Mouse (Mus musculus): ENCODE measurements around the gene Dis3. TPM values are rescaled to one million over a fixed set of nuclear protein-coding genes. Genes with fewer than 3 reads are reported as not detected.

Dis3 gene
- total RNA-seq (2014; rRNA removed) (19.6 and 27.7 TPM in 2 replicates), polyA plus RNA-seq (2015; fragmentation: Nextera tagmentation; extraction: Ambion mirVana) (19.7 and 23.1 TPM in 2 replicates)

- ATAC-seq (ENCODE audit: low FRiP score), result peak; percentile 100
Observed at GRCm38 (mm10) chr14:99099267-99099966, at the start of gene Dis3, which contains the start of gene Pibf1. Dis3 (minus strand) TSS chr14:99099770. Pibf1 (plus strand) TSS chr14:99099424.

GRCm38 (mm10) chr14:99146841-99147240 is 47.3 kb upstream of the Dis3 start:
- 0 out of 2 replicates have a peak, but pooled peaks cover 4% of the 10 kb centered on the region for H3K36me3 ChIP-seq (ENCODE audit: insufficient read depth, low read length)
- no peak for TF ChIP-seq CTCF (IDR thresholded peaks at IDR 0.05)
- H3K4me3 ChIP-seq (ENCODE audit: low read depth, low read length), result no peak overlapping the region
- WGBS, result 59% methylated on average over 1 of the region's 1 CpGs
- H3K9ac ChIP-seq (replicated peaks; ENCODE audit: low read length, poor library complexity, severe bottlenecking), result no peak overlapping the region
- H3K4me2 ChIP-seq (ENCODE audit: low read depth, low read length, poor library complexity, severe bottlenecking), result no peak overlapping the region
- no peak overlapping the region for H3K27ac ChIP-seq (ENCODE audit: low read depth, low read length)
- ATAC-seq (ENCODE audit: low FRiP score) (no peak), DNase-seq (ENCODE audit: low spot score) (no peak)
- H3K27me3 ChIP-seq (ENCODE audit: insufficient read depth, low read length), result no peaks in the 10 kb centered on the region
- no peaks in the 10 kb centered on the region for H3K9me3 ChIP-seq (ENCODE audit: low read length)
- H3K4me1 ChIP-seq (ENCODE audit: insufficient read depth, low read length), result no peaks in the 10 kb centered on the region

More at GRCm38 (mm10) chr14:99099267-99099966, at the start of gene Dis3, which contains the start of gene Pibf1:
- H3K9ac ChIP-seq (replicated peaks; ENCODE audit: low read length, poor library complexity, severe bottlenecking), result peak within 1 kb of the TSS; percentile 91
- H3K36me3 ChIP-seq (ENCODE audit: insufficient read depth, low read length), result peaks cover 22% of the 10 kb centered on the region
- no peaks in the 10 kb centered on the region for H3K9me3 ChIP-seq (ENCODE audit: low read length)
- H3K27me3 ChIP-seq (ENCODE audit: insufficient read depth, low read length), result no peaks in the 10 kb centered on the region
- WGBS, result under 1% methylated on average over 71 of the region's 73 CpGs
- DNase-seq (ENCODE audit: low spot score), result peak; percentile 99
- peak within 1 kb of the TSS; percentile 87 for H3K27ac ChIP-seq (ENCODE audit: low read depth, low read length)
- peak within 1 kb of the TSS; percentile 65 for H3K4me2 ChIP-seq (ENCODE audit: low read depth, low read length, poor library complexity, severe bottlenecking)
- peak within 1 kb of the TSS; percentile 92 for H3K4me3 ChIP-seq (ENCODE audit: low read depth, low read length)
- 0 out of 2 replicates have a peak, but pooled peaks cover 6% of the 10 kb centered on the region for H3K4me1 ChIP-seq (ENCODE audit: insufficient read depth, low read length)
- no peak for TF ChIP-seq CTCF (IDR thresholded peaks at IDR 0.05)

GRCm38 (mm10) chr14:99141786-99142633 is 42.4 kb upstream of the Dis3 start:
- H3K9me3 ChIP-seq (ENCODE audit: low read length), result no peaks in the 10 kb centered on the region
- 22% methylated on average over 15 of the region's 15 CpGs for WGBS
- no peak overlapping the region for H3K4me3 ChIP-seq (ENCODE audit: low read depth, low read length)
- peaks cover 2% of the 10 kb centered on the region; the same call in 1 of the 2 replicates for H3K36me3 ChIP-seq (ENCODE audit: insufficient read depth, low read length)
- peak; percentile 97 for TF ChIP-seq CTCF (IDR thresholded peaks at IDR 0.05)
- H3K27me3 ChIP-seq (ENCODE audit: insufficient read depth, low read length), result no peaks in the 10 kb centered on the region
- no peak overlapping the region for H3K4me2 ChIP-seq (ENCODE audit: low read depth, low read length, poor library complexity, severe bottlenecking)
- H3K9ac ChIP-seq (replicated peaks; ENCODE audit: low read length, poor library complexity, severe bottlenecking), result no peak overlapping the region
- no peaks in the 10 kb centered on the region for H3K4me1 ChIP-seq (ENCODE audit: insufficient read depth, low read length)
- ATAC-seq (ENCODE audit: low FRiP score) (peak; percentile 84), DNase-seq (ENCODE audit: low spot score) (peak; percentile 90)
- H3K27ac ChIP-seq (ENCODE audit: low read depth, low read length), result no peak overlapping the region

- H3K4me1 ChIP-seq (ENCODE audit: insufficient read depth, low read length), result no peaks in the 10 kb centered on the region
- H3K4me3 ChIP-seq (ENCODE audit: low read depth, low read length), result no peak overlapping the region
- H3K36me3 ChIP-seq (ENCODE audit: insufficient read depth, low read length), result peaks cover 7% of the 10 kb centered on the region; the same call in 1 of the 2 replicates
- no peak for TF ChIP-seq CTCF (IDR thresholded peaks at IDR 0.05)
- H3K4me2 ChIP-seq (ENCODE audit: low read depth, low read length, poor library complexity, severe bottlenecking), result no peak overlapping the region
- H3K9ac ChIP-seq (replicated peaks; ENCODE audit: low read length, poor library complexity, severe bottlenecking), result no peak overlapping the region
- ATAC-seq (ENCODE audit: low FRiP score) (no peak), DNase-seq (ENCODE audit: low spot score) (no peak)
- no peaks in the 10 kb centered on the region for H3K9me3 ChIP-seq (ENCODE audit: low read length)
- WGBS, result 92% methylated on average over 2 of the region's 2 CpGs
- H3K27me3 ChIP-seq (ENCODE audit: insufficient read depth, low read length), result no peaks in the 10 kb centered on the region
- H3K27ac ChIP-seq (ENCODE audit: low read depth, low read length), result no peak overlapping the region
Observed at GRCm38 (mm10) chr14:99140036-99140435, 40.5 kb upstream of the Dis3 start.

GRCm38 (mm10) chr14:99136297-99136696 is 36.7 kb upstream of the Dis3 start:
- Histone ChIP-seq H3K4me2 (ENCODE audit: low read depth, low read length, poor library complexity, severe bottlenecking) (no peak overlapping the region), H3K9ac (replicated peaks; ENCODE audit: low read length, poor library complexity, severe bottlenecking) (no peak overlapping the region), H3K9me3 (ENCODE audit: low read length) (no peaks in the 10 kb centered on the region), H3K36me3 (ENCODE audit: insufficient read depth, low read length) (peaks cover 7% of the 10 kb centered on the region; the same call in 1 of the 2 replicates), H3K27me3 (ENCODE audit: insufficient read depth, low read length) (no peaks in the 10 kb centered on the region), H3K27ac (ENCODE audit: low read depth, low read length) (no peak overlapping the region), H3K4me1 (ENCODE audit: insufficient read depth, low read length) (no peaks in the 10 kb centered on the region), H3K4me3 (ENCODE audit: low read depth, low read length) (no peak overlapping the region)
- ATAC-seq (ENCODE audit: low FRiP score) (no peak), DNase-seq (ENCODE audit: low spot score) (no peak)
- TF ChIP-seq CTCF (IDR thresholded peaks at IDR 0.05), result no peak
- WGBS, result 95% methylated on average over 16 of the region's 16 CpGs

Measured in midbrain, postnatal 0 days (tissue).